26 mouse cellular contexts compared by ENCODE assay signal in the genomic region with DNA sequence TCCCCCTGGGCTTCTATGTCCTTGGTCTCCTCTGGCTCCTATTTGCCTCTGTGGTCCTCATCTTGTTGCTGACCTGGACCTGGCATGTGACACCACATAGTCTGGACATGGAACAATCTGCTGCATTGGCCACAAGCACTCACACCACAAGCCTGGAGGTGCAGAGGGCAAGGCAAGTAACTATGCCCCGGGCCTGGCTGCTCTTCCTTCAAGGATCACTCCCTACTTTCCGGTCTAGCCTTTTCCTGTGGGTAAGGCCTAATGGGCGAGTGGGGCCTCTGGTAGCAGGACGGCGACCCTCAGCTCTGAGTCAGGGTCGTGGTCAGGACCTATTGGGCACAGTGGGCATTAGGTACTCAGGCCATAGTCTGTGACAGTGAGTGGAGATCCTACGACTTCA. TPM values are rescaled to one million over a fixed set of nuclear protein-coding genes. Genes with fewer than 3 reads are reported as not detected.
DNase-seq lines count a peak whose midpoint lies in the region; ATAC-seq lines count a peak whose summit lies in the region.
"Had no signal": no experiment of that assay in that cellular context is flagged by ENCODE, and none has a peak within 500 bp of the region (broad histone marks: within the 10 kb centered on the region; RNA-seq: fewer than 3 reads in every experiment).

No protein-coding gene starts in this region.

- H3K4me1 ChIP-seq in liver, embryonic 11.5 days (replicated peaks; ENCODE audit: control insufficient read depth, insufficient read depth, low read length): peaks cover 43% of the 10 kb centered on the region

- H3K4me2 ChIP-seq in liver, embryonic 11.5 days: no peak overlapping the region; the same call in 1 of the 2 replicates
- H3K4me2 ChIP-seq: forebrain, embryonic 13.5 days; heart, embryonic 12.5 days; heart, embryonic 15.5 days; hindbrain, embryonic 14.5 days had no signal

- H3K9ac ChIP-seq in liver, embryonic 11.5 days (ENCODE audit: low read depth, low read length): peak overlapping the region; percentile 45; the same call in 1 of the 2 replicates
- H3K9ac ChIP-seq: forebrain, embryonic 13.5 days; heart, embryonic 12.5 days; heart, embryonic 15.5 days; hindbrain, embryonic 14.5 days had no signal

- no peak for ATAC-seq in liver, embryonic 11.5 days (replicated peaks; ENCODE audit: low FRiP score)
- ATAC-seq: forebrain, embryonic 13.5 days; forebrain, embryonic 16.5 days; hindbrain, postnatal 0 days; inflammation-experienced regulatory T-cells, adult 6 months; Patski had no signal

- H3K36me3 ChIP-seq in liver, embryonic 11.5 days (ENCODE audit: control insufficient read depth, insufficient read depth, low read length): peaks cover 17% of the 10 kb centered on the region

- peak overlapping the region; percentile 25; the same call in 1 of the 2 replicates for H3K4me3 ChIP-seq in liver, embryonic 11.5 days (ENCODE audit: low read depth, low read length)
- H3K4me3 ChIP-seq: forebrain, embryonic 10.5 days; forebrain, embryonic 13.5 days; heart, embryonic 12.5 days; heart, embryonic 15.5 days had no signal

- no peaks in the 10 kb centered on the region for H3K9me3 ChIP-seq in liver, embryonic 11.5 days (ENCODE audit: control insufficient read depth, low read length)
- H3K9me3 ChIP-seq: forebrain, embryonic 10.5 days; forebrain, embryonic 13.5 days; G1E; heart, embryonic 12.5 days; heart, embryonic 15.5 days had no signal

- WGBS in liver, embryonic 11.5 days: 76% methylated on average over 7 of the region's 7 CpGs

- H3K27ac ChIP-seq in liver, embryonic 11.5 days (ENCODE audit: low read depth, low read length): no peak overlapping the region; the same call in 1 of the 2 replicates
- H3K27ac ChIP-seq: forebrain, embryonic 10.5 days; forebrain, embryonic 13.5 days; heart, embryonic 15.5 days; hindbrain, embryonic 14.5 days; hindbrain, postnatal 0 days had no signal

- peak; percentile 87 for DNase-seq in heart, adult 11 months
- no peak for DNase-seq in heart, adult 9 months (ENCODE audit: low spot score in 2 of 2)
- no peak for DNase-seq in liver, embryonic 11.5 days (ENCODE audit: low spot score)
- DNase-seq in liver: no peak
- DNase-seq in 416B (ENCODE audit: low read depth): peak; percentile 52
- DNase-seq in thymus, postnatal 14 days: no peak
- DNase-seq: adrenal gland, postnatal 10 days; adrenal gland, postnatal 36 days; B cell, adult 2 months; cerebellum, adult 18-20 months; cerebellum, adult 9-10 months; cerebellum, postnatal 14 days; gastrocnemius, postnatal 10 days; gastrocnemius, postnatal 36 days; heart, postnatal 36 days had no signal

- no peaks in the 10 kb centered on the region for H3K27me3 ChIP-seq in liver, embryonic 11.5 days (replicated peaks; ENCODE audit: control insufficient read depth, insufficient read depth, low read length)
- H3K27me3 ChIP-seq: CH12.LX; forebrain, embryonic 13.5 days; heart, embryonic 12.5 days; heart, embryonic 15.5 days; Patski had no signal

RNA-seq across cellular contexts. Expression of a gene that starts 2.3 kb away (rescaled TPM):
- 15.3 and 16.4 TPM in 2 replicates for polyA plus RNA-seq in liver, embryonic 11.5 days (2014; fragmentation: Nextera tagmentation; extraction: Ambion mirVana)

RNA-seq across cellular contexts. Expression of a gene that starts 5.8 kb away (rescaled TPM):
- 113 and 114 TPM in 2 replicates for polyA plus RNA-seq in liver, embryonic 11.5 days (2014; fragmentation: Nextera tagmentation; extraction: Ambion mirVana)

RNA-seq across cellular contexts. Expression of a gene that starts 6.0 kb away (rescaled TPM):
- 115 and 126 TPM in 2 replicates for polyA plus RNA-seq in liver, embryonic 11.5 days (2014; fragmentation: Nextera tagmentation; extraction: Ambion mirVana)

RNA-seq across cellular contexts. Expression of a gene that starts 13.2 kb away (rescaled TPM):
- 2,285 and 2,367 TPM in 2 replicates for polyA plus RNA-seq in liver, embryonic 11.5 days (2014; fragmentation: Nextera tagmentation; extraction: Ambion mirVana)

RNA-seq across cellular contexts. Expression of a gene that starts 15.8 kb away (rescaled TPM):
- polyA plus RNA-seq in liver, embryonic 11.5 days (2014; fragmentation: Nextera tagmentation; extraction: Ambion mirVana): 19.8 and 20.1 TPM in 2 replicates

Comparison
In these comparisons a context has a peak if more than half of its experiments do, and no peak if none do; other contexts are left out.
1. DNase-seq: peak in heart, adult 11 months (single experiment) and 416B (single experiment); none in heart, adult 9 months (0 of 2), liver, embryonic 11.5 days (single experiment), liver (single experiment) and thymus, postnatal 14 days (single experiment).